Mouse (Mus musculus) E14TG2a.4 (cell line): ENCODE measurements around the gene Cux1.

ENCODE experiments used
- CTCF ChIP-seq: conservative IDR thresholded peaks from 2 replicates; pipeline ENCODE4 v1.5.1; 2014; ENCODE audit warnings: low read length
- POU5F1 ChIP-seq: IDR thresholded peaks from 2 replicates; pipeline ENCODE4 v1.6.1; 2014; ENCODE audit warnings: low read length, borderline replicate concordance

- no peak for TF ChIP-seq CTCF
- no peak for TF ChIP-seq POU5F1
Observed at GRCm38 (mm10) chr5:136230348-136231035, 336.8 kb downstream of the Cux1 start.
